Mouse (Mus musculus): ENCODE measurements at regions not wholly inside any gene's neighbourhood (a gene's known extent, or its start where the extent isn't known, plus 50 kb on each side); places are given as distances from the start of the nearest gene placed in this dataset.

GRCm38 (mm10) chr5:39857192-39857591, 101.9 kb upstream of the Hs3st1 start:
- ATAC-seq (ENCODE audit: low FRiP score, low TSS enrichment) (no peak), DNase-seq (ENCODE audit: low spot score) (no peak)
- H3K4me3 ChIP-seq (ENCODE audit: low read depth, low read length), result no peak overlapping the region
- H3K4me2 ChIP-seq (replicated peaks; ENCODE audit: low read depth), result no peak overlapping the region
- no peaks in the 10 kb centered on the region for H3K9me3 ChIP-seq (ENCODE audit: control insufficient read depth, low read length)
- no peaks in the 10 kb centered on the region for H3K4me1 ChIP-seq (replicated peaks; ENCODE audit: control insufficient read depth, insufficient read depth)
- no peak overlapping the region for H3K27ac ChIP-seq (replicated peaks)
- no peaks in the 10 kb centered on the region for H3K27me3 ChIP-seq (ENCODE audit: control insufficient read depth, insufficient read depth, low read length)
- no peak for TF ChIP-seq CTCF (IDR thresholded peaks at IDR 0.05; ENCODE audit: low read depth)
- no peak for TF ChIP-seq EP300 (optimal IDR thresholded peaks at IDR 0.05)
- WGBS, result 59% methylated on average over 2 of the region's 2 CpGs
- H3K9ac ChIP-seq (ENCODE audit: low read length), result no peak overlapping the region
- no peaks in the 10 kb centered on the region for H3K36me3 ChIP-seq (ENCODE audit: control insufficient read depth, insufficient read depth, low read length)

- no peak for TF ChIP-seq CTCF (IDR thresholded peaks at IDR 0.05; ENCODE audit: low read depth)
- no peak for TF ChIP-seq EP300 (optimal IDR thresholded peaks at IDR 0.05)
- Histone ChIP-seq H3K4me1 (replicated peaks; ENCODE audit: control insufficient read depth, insufficient read depth) (no peaks in the 10 kb centered on the region), H3K4me2 (replicated peaks; ENCODE audit: low read depth) (no peak overlapping the region), H3K27me3 (ENCODE audit: control insufficient read depth, insufficient read depth, low read length) (no peaks in the 10 kb centered on the region), H3K4me3 (ENCODE audit: low read depth, low read length) (no peak overlapping the region), H3K27ac (replicated peaks) (no peak overlapping the region), H3K36me3 (ENCODE audit: control insufficient read depth, insufficient read depth, low read length) (no peaks in the 10 kb centered on the region), H3K9me3 (ENCODE audit: control insufficient read depth, low read length) (no peaks in the 10 kb centered on the region), H3K9ac (ENCODE audit: low read length) (no peak overlapping the region)
- ATAC-seq (ENCODE audit: low FRiP score, low TSS enrichment) (no peak), DNase-seq (ENCODE audit: low spot score) (no peak)
- WGBS, result 59% methylated on average over 3 of the region's 3 CpGs
These were observed 101.4 kb upstream of the Hs3st1 start for GRCm38 (mm10) chr5:39856616-39857156.

GRCm38 (mm10) chr5:39855685-39856615, 100.7 kb upstream of the Hs3st1 start:
- no peak for TF ChIP-seq CTCF (IDR thresholded peaks at IDR 0.05; ENCODE audit: low read depth)
- no peak for TF ChIP-seq EP300 (optimal IDR thresholded peaks at IDR 0.05)
- no peak overlapping the region for H3K4me3 ChIP-seq (ENCODE audit: low read depth, low read length)
- no peaks in the 10 kb centered on the region for H3K9me3 ChIP-seq (ENCODE audit: control insufficient read depth, low read length)
- H3K27me3 ChIP-seq (ENCODE audit: control insufficient read depth, insufficient read depth, low read length), result no peaks in the 10 kb centered on the region
- ATAC-seq (ENCODE audit: low FRiP score, low TSS enrichment), result no peak
- H3K9ac ChIP-seq (ENCODE audit: low read length), result no peak overlapping the region
- no peak overlapping the region for H3K27ac ChIP-seq (replicated peaks)
- H3K36me3 ChIP-seq (ENCODE audit: control insufficient read depth, insufficient read depth, low read length), result no peaks in the 10 kb centered on the region
- no peak overlapping the region for H3K4me2 ChIP-seq (replicated peaks; ENCODE audit: low read depth)
- no peaks in the 10 kb centered on the region for H3K4me1 ChIP-seq (replicated peaks; ENCODE audit: control insufficient read depth, insufficient read depth)
- no peak for DNase-seq (ENCODE audit: low spot score)
- WGBS, result 67% methylated on average over 7 of the region's 7 CpGs

- ATAC-seq (ENCODE audit: low FRiP score, low TSS enrichment) (no peak), DNase-seq (ENCODE audit: low spot score) (no peak)
- TF ChIP-seq EP300 (optimal IDR thresholded peaks at IDR 0.05) (no peak), CTCF (IDR thresholded peaks at IDR 0.05; ENCODE audit: low read depth) (no peak)
- Histone ChIP-seq H3K27me3 (ENCODE audit: control insufficient read depth, insufficient read depth, low read length) (no peaks in the 10 kb centered on the region), H3K4me1 (replicated peaks; ENCODE audit: control insufficient read depth, insufficient read depth) (no peaks in the 10 kb centered on the region), H3K4me3 (ENCODE audit: low read depth, low read length) (no peak overlapping the region), H3K4me2 (replicated peaks; ENCODE audit: low read depth) (no peak overlapping the region), H3K9me3 (ENCODE audit: control insufficient read depth, low read length) (no peaks in the 10 kb centered on the region), H3K27ac (replicated peaks) (no peak overlapping the region), H3K9ac (ENCODE audit: low read length) (no peak overlapping the region), H3K36me3 (ENCODE audit: control insufficient read depth, insufficient read depth, low read length) (no peaks in the 10 kb centered on the region)
- WGBS, result 26% methylated on average over 1 of the region's 1 CpGs
These were observed 91.9 kb upstream of the Hs3st1 start for GRCm38 (mm10) chr5:39847187-39847586.

GRCm38 (mm10) chr5:39841186-39841585, 85.9 kb upstream of the Hs3st1 start:
- Histone ChIP-seq H3K4me1 (replicated peaks; ENCODE audit: control insufficient read depth, insufficient read depth) (no peaks in the 10 kb centered on the region), H3K27ac (replicated peaks) (peak overlapping the region; percentile 49; the same call in 1 of the 2 replicates), H3K4me3 (ENCODE audit: low read depth, low read length) (no peak overlapping the region), H3K4me2 (replicated peaks; ENCODE audit: low read depth) (no peak overlapping the region), H3K27me3 (ENCODE audit: control insufficient read depth, insufficient read depth, low read length) (no peaks in the 10 kb centered on the region), H3K9ac (ENCODE audit: low read length) (no peak overlapping the region), H3K36me3 (ENCODE audit: control insufficient read depth, insufficient read depth, low read length) (no peaks in the 10 kb centered on the region), H3K9me3 (ENCODE audit: control insufficient read depth, low read length) (no peaks in the 10 kb centered on the region)
- TF ChIP-seq CTCF (IDR thresholded peaks at IDR 0.05; ENCODE audit: low read depth), result no peak
- ATAC-seq (ENCODE audit: low FRiP score, low TSS enrichment), result no peak
- 74% methylated on average over 3 of the region's 3 CpGs for WGBS
- no peak for DNase-seq (ENCODE audit: low spot score)

GRCm38 (mm10) chr5:39840576-39840975, 85.3 kb upstream of the Hs3st1 start:
- no peak for DNase-seq (ENCODE audit: low spot score)
- Histone ChIP-seq H3K27ac (replicated peaks) (peak overlapping the region; percentile 49), H3K9me3 (ENCODE audit: control insufficient read depth, low read length) (no peaks in the 10 kb centered on the region), H3K27me3 (ENCODE audit: control insufficient read depth, insufficient read depth, low read length) (no peaks in the 10 kb centered on the region), H3K4me1 (replicated peaks; ENCODE audit: control insufficient read depth, insufficient read depth) (no peaks in the 10 kb centered on the region), H3K4me2 (replicated peaks; ENCODE audit: low read depth) (no peak overlapping the region), H3K4me3 (ENCODE audit: low read depth, low read length) (no peak overlapping the region), H3K36me3 (ENCODE audit: control insufficient read depth, insufficient read depth, low read length) (no peaks in the 10 kb centered on the region), H3K9ac (ENCODE audit: low read length) (no peak overlapping the region)
- WGBS, result 57% methylated on average over 4 of the region's 4 CpGs
- no peak for TF ChIP-seq CTCF (IDR thresholded peaks at IDR 0.05; ENCODE audit: low read depth)
- ATAC-seq (ENCODE audit: low FRiP score, low TSS enrichment), result peak; percentile 77
